Mouse (Mus musculus) olfactory bulb, adult 2 months (tissue): ENCODE data around the gene Arhgap4.

Experiments used
- CTCF ChIP-seq: fragments of 200-500 bp; IDR thresholded peaks from 2 replicates; pipeline ENCODE4 v1.5.1; 2012; ENCODE audit warnings: low read depth, mild to moderate bottlenecking, low read length, moderate library complexity; ENCODE audit not compliant: insufficient read depth
- POLR2A ChIP-seq: fragments of 200-500 bp; IDR thresholded peaks from 2 replicates; pipeline ENCODE4 v1.6.1; 2012; ENCODE audit warnings: mild to moderate bottlenecking, low read depth, low read length, moderate library complexity; ENCODE audit not compliant: insufficient read depth

DNA sequence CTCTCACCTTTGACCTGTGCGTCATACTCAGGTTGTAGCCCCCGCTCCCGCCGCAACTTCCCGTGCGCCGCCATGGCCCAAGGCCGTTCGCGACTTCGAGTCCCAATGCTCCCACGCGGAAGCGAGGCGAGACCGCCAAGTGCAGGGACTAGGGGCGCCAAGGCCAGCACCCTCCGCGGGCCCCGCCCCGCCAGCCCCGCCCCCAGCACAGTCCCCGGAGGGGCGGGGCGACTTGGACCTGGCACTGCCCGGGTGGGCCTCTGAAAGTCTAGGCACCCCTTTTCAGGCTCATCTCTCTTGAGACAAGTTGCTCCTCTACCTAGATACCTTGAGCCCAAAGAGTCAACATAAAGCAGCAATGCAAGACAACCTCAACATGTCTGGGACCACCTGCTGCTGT, 10.5 kb downstream of the Arhgap4 start:
- TF ChIP-seq CTCF (no peak), POLR2A (no peak)
